Mouse (Mus musculus): Measurements from ENCODE around the gene Trmo. TPM values are rescaled to one million over a fixed set of nuclear protein-coding genes. Genes with fewer than 3 reads are reported as not detected.

The Trmo gene
- 8.7 and 9.7 TPM in 2 replicates for polyA plus RNA-seq (2015; fragmentation: Nextera tagmentation; extraction: Ambion mirVana)

DNA sequence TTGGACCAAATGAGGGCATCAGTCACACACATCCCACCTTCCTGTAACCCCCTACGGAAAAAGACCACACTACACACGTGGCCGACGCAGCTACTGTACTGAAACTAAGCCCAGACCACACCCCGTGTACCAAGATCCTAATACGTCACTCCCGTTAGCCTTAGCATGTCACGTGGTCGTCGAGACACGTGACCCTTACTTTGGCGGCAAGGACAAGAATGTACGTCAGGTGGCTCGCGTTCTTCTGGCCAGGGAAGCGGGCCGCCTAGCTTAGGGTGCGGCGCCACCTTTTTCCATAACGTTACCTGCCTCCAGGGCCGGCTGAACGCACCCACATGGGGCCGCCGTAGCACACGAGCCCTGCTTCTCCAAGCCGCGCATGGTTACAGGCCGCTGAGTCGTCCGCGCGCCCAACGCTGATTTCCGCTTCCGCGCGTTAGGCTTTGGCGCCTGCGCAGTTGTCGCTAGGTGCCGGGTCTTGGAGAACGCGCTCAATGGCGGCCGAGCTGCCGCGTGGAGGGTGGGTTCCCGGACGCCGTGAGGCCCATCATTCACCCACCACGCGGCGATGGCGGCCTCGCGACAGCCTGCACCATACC is at the start of gene Trmo:
Gene Trmo, minus strand, starts transcription at position 425 of the 599 bp plus-strand sequence.
- WGBS (ENCODE audit: insufficient replicate concordance): 0% methylated on average over 56 of the region's 56 CpGs
- ATAC-seq (ENCODE audit: low read depth) (peak; percentile 86), DNase-seq (peak; percentile 92)
- peak within 1 kb of the TSS; percentile 62 for H3K4me3 ChIP-seq (replicated peaks)
- no peaks in the 10 kb centered on the region for H3K9me3 ChIP-seq (replicated peaks)
- peaks cover 70% of the 10 kb centered on the region for H3K36me3 ChIP-seq
- peak within 1 kb of the TSS; percentile 80 for H3K9ac ChIP-seq
- no peaks in the 10 kb centered on the region for H3K27me3 ChIP-seq
- peak within 1 kb of the TSS; percentile 77 for H3K4me2 ChIP-seq
- peaks cover 59% of the 10 kb centered on the region for H3K4me1 ChIP-seq (replicated peaks)
- H3K27ac ChIP-seq: peak within 1 kb of the TSS; percentile 94

DNA sequence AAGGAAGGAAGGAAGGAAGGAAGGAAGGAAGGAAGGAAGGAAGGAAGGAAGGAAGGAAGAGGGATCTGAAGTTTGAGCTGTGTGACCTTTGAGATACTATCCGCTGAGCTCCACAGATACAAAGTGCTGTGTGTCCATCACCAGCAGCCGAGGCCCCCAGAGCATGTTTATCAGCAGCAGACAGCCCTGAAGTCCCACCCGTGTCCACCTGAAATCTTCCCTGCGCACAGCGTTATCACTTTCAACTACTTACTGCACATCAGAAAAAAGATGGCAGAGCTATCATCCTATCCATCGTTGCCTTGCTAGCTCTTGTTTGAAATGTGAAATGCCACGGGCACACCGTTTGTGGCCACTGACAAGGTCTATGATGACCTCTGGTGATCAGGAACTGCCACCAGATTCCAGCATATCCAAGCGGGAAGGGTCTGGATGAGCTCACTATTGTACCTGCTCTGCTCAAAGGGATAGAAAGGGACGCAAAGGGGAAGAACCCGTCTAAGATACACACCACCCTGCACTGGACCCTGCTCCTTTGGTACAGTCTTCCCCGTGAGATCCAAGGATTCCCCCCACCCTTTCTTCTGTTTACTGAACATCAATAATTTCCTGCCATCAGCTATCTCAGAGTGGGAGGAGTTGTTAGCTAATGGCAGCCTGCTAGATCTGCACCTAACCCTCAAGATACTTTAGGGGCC is 43.3 kb upstream of the Trmo start:
- no peaks in the 10 kb centered on the region for H3K36me3 ChIP-seq
- peak overlapping the region; percentile 98 for H3K27ac ChIP-seq
- H3K27me3 ChIP-seq: peaks cover 4% of the 10 kb centered on the region; the same call in 1 of the 2 replicates
- peak overlapping the region; percentile 71 for H3K9ac ChIP-seq
- 21% methylated on average over 12 of the region's 12 CpGs for WGBS (ENCODE audit: insufficient replicate concordance)
- no peaks in the 10 kb centered on the region for H3K9me3 ChIP-seq (replicated peaks)
- ATAC-seq (ENCODE audit: low read depth) (peak; percentile 99), DNase-seq (peak; percentile 88)
- peak overlapping the region; percentile 37 for H3K4me3 ChIP-seq (replicated peaks)
- H3K4me1 ChIP-seq (replicated peaks): peaks cover 72% of the 10 kb centered on the region
- H3K4me2 ChIP-seq: peak overlapping the region; percentile 58

DNA sequence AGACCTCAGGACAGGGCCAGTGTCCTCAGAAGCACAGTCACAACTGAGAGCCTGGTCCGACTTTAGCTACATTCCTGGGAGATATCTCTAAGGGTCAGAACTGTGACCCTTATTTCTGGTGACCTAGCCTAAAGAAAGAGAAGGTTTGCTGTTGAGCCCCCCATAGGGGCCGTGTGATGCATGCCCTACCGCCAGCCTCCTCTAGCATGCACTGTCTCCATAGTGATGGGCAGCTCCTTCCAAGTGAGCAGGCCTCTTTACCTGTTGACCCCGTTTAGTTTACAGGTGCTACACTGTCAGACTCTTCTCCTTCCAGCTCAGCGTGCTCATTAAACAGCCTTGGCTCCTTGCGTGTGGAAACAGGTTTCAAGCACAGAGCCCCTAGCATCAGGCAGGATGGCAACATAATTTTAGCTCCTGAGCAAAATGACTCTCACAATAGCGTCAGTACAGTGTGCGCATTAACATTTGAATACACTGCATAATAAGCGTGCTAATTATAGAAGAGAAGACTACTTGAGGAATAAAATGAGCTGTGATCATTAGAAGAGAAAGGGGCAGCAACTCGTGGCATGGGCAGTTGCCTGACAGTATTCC is 39.8 kb upstream of the Trmo start:
- Histone ChIP-seq H3K4me3 (replicated peaks) (no peak overlapping the region), H3K27me3 (peaks cover 4% of the 10 kb centered on the region; the same call in 1 of the 2 replicates), H3K4me2 (no peak overlapping the region), H3K27ac (peak overlapping the region; percentile 98), H3K4me1 (replicated peaks) (peaks cover 43% of the 10 kb centered on the region), H3K9me3 (replicated peaks) (no peaks in the 10 kb centered on the region), H3K36me3 (no peaks in the 10 kb centered on the region), H3K9ac (peak overlapping the region; percentile 7; the same call in 1 of the 2 replicates)
- ATAC-seq (ENCODE audit: low read depth): no peak
- DNase-seq: no peak
- WGBS (ENCODE audit: insufficient replicate concordance): 72% methylated on average over 10 of the region's 10 CpGs

DNA sequence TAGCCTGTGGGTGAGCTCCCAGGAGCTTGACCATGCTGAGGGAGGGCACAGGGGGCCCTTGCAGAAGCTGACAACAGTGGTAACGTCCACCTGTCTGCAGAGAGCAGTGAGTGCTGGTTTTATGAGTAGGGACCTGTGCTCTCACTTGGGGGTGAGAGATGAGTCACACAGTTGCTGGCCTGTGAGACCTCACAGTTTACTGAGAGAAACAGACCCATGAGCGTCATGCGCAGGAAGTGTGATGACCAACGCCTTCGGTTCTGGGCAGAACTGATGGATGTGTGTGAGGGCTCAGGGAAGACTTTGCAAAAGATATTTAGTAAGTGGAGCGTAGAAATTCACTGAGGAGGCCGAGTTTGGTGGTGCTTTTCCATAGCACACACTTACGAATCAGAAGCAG is 33.4 kb upstream of the Trmo start:
- ATAC-seq (ENCODE audit: low read depth) (no peak), DNase-seq (no peak)
- no peak overlapping the region for H3K4me2 ChIP-seq
- peaks cover 37% of the 10 kb centered on the region for H3K4me1 ChIP-seq (replicated peaks)
- H3K4me3 ChIP-seq (replicated peaks): no peak overlapping the region
- 62% methylated on average over 8 of the region's 8 CpGs for WGBS (ENCODE audit: insufficient replicate concordance)
- no peaks in the 10 kb centered on the region for H3K36me3 ChIP-seq
- H3K9ac ChIP-seq: peak overlapping the region; percentile 47
- H3K27ac ChIP-seq: peak overlapping the region; percentile 56; the same call in 1 of the 2 replicates
- no peaks in the 10 kb centered on the region for H3K9me3 ChIP-seq (replicated peaks)
- H3K27me3 ChIP-seq: no peaks in the 10 kb centered on the region

DNA sequence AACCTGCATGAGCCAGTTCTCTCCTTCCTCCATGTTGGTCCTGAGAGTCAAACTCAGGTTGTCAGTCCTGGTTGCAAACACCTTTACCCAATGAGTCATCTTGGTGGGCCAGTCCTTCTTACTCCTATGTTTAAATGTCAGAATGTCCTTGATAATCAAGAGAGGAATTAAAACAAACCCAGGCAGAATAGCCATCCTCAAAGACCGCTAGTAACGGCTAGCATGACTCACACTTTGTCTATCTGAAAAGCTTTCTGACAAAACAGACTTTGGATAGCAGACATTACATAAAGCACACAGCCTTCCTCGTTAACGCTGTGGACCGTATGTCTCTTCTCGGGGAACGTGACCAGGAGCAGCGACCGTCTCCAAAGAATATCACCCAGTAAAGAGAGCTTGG is 29.6 kb upstream of the Trmo start:
- Histone ChIP-seq H3K27me3 (no peaks in the 10 kb centered on the region), H3K4me3 (replicated peaks) (no peak overlapping the region), H3K9ac (0 out of 2 replicates have a peak overlapping the region, but pooled peaks have one; percentile 4), H3K36me3 (no peaks in the 10 kb centered on the region), H3K9me3 (replicated peaks) (no peaks in the 10 kb centered on the region), H3K4me1 (replicated peaks) (peaks cover 58% of the 10 kb centered on the region), H3K4me2 (no peak overlapping the region), H3K27ac (peak overlapping the region; percentile 30)
- DNase-seq: no peak
- 88% methylated on average over 9 of the region's 9 CpGs for WGBS (ENCODE audit: insufficient replicate concordance)
- no peak for ATAC-seq (ENCODE audit: low read depth)

DNA sequence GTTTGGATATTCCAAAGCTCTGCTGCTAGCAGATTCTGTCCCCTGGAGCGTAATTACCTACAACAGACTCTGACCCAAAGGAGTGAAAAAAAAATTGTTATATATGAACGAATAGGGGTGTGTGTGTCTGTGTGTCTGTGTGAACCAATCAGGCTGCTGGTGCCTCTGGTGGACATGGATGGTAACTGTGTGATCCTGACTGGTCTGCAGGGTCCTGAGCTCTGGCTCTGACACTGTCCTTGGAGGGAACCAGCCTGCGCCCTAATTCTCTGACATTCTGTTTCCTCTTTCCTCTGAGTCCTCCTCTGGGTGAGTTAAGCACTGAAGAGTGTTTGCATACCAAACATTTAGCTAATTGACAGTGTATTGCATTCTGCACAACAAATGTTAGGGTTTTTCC is 28.3 kb upstream of the Trmo start:
- Histone ChIP-seq H3K9me3 (replicated peaks) (no peaks in the 10 kb centered on the region), H3K27me3 (no peaks in the 10 kb centered on the region), H3K36me3 (no peaks in the 10 kb centered on the region), H3K4me2 (no peak overlapping the region), H3K27ac (peak overlapping the region; percentile 100), H3K9ac (peak overlapping the region; percentile 26; the same call in 1 of the 2 replicates), H3K4me1 (replicated peaks) (peaks cover 69% of the 10 kb centered on the region), H3K4me3 (replicated peaks) (no peak overlapping the region)
- 52% methylated on average over 3 of the region's 3 CpGs for WGBS (ENCODE audit: insufficient replicate concordance)
- DNase-seq: no peak
- ATAC-seq (ENCODE audit: low read depth): peak; percentile 84

DNA sequence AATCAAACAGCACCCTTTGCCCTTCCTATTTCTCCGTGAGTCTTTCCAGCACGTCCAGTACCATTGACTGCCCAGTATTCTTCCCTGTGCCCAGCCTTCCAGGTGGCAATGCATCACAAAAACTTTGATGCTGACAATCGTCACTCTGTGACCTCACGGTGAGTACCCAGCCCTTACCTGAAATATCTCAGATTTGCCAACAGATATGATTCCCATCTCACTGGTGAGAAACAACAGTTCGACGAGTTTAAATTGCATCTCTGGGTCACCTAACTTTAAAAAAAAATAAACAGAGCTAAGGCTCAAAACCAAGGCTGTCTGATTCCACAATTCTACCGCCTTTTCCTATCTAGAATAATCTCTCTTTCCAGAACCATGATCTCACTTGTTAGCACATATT is 24.2 kb upstream of the Trmo start, which contains the start of gene Hemgn:
Gene Hemgn, minus strand, starts transcription at position 101 of the 400 bp plus-strand sequence.
- WGBS (ENCODE audit: insufficient replicate concordance): 79% methylated on average over 7 of the region's 7 CpGs
- DNase-seq: no peak
- Histone ChIP-seq H3K27me3 (no peaks in the 10 kb centered on the region), H3K27ac (peak within 1 kb of the TSS; percentile 100), H3K4me1 (replicated peaks) (peaks cover 82% of the 10 kb centered on the region), H3K9ac (peak within 1 kb of the TSS; percentile 62), H3K36me3 (no peaks in the 10 kb centered on the region), H3K4me2 (peak within 1 kb of the TSS; percentile 34), H3K9me3 (replicated peaks) (no peaks in the 10 kb centered on the region), H3K4me3 (replicated peaks) (0 out of 2 replicates have a peak within 1 kb of the TSS, but pooled peaks have one; percentile 12)
- no peak for ATAC-seq (ENCODE audit: low read depth)

DNA sequence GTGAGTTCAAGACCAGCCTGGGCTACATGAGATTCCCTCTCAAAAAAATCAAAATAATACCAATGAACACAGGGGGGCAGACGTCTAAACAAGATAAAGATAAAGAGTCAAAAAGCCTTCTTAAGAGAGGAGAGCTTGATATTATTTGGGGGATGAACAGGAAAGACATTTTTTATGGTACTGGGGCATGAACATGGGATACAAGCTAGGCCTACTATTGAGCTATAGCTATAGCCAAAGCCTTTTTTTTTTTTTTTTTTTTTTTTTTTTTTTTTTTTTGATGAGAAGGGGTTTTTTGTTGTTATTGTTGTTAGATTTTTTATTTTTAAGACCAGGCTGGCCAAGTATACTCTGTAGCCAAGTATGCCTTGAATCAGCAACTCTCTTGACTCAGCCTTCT is 22.9 kb upstream of the Trmo start:
- Histone ChIP-seq H3K27me3 (no peaks in the 10 kb centered on the region), H3K27ac (peak overlapping the region; percentile 100), H3K4me1 (replicated peaks) (peaks cover 82% of the 10 kb centered on the region), H3K9ac (peak overlapping the region; percentile 84), H3K36me3 (no peaks in the 10 kb centered on the region), H3K4me3 (replicated peaks) (no peak overlapping the region), H3K4me2 (peak overlapping the region; percentile 72; the same call in 1 of the 2 replicates), H3K9me3 (replicated peaks) (no peaks in the 10 kb centered on the region)
- DNase-seq (no peak), ATAC-seq (ENCODE audit: low read depth) (no peak)
- 15% methylated on average over 1 of the region's 1 CpGs for WGBS (ENCODE audit: insufficient replicate concordance)

DNA sequence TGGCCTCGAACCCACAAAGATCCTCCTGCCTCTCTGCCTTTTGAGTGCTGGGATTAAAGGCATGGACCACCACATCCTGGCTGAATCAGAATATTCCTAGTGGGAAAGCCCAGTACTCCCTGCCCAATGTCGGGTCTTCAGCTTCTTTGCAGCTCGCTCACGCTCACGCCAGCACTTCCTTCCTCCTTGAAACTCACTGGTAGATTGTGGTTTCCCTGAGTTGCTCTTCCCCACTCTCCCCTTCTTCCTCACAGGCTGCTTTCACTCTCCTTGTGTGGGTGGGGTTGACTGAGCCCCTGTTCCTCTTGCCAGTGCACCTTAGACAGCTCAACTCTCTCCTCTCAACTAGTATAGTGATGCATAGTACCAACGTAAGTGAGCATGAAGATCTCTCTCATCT is 22.3 kb upstream of the Trmo start:
- Histone ChIP-seq H3K4me2 (peak overlapping the region; percentile 72), H3K27ac (peak overlapping the region; percentile 100), H3K27me3 (no peaks in the 10 kb centered on the region), H3K9ac (peak overlapping the region; percentile 84), H3K9me3 (replicated peaks) (no peaks in the 10 kb centered on the region), H3K4me3 (replicated peaks) (0 out of 2 replicates have a peak overlapping the region, but pooled peaks have one; percentile 42), H3K36me3 (no peaks in the 10 kb centered on the region), H3K4me1 (replicated peaks) (peaks cover 85% of the 10 kb centered on the region)
- no peak for ATAC-seq (ENCODE audit: low read depth)
- DNase-seq: no peak
- WGBS (ENCODE audit: insufficient replicate concordance): 29% methylated on average over 6 of the region's 6 CpGs

DNA sequence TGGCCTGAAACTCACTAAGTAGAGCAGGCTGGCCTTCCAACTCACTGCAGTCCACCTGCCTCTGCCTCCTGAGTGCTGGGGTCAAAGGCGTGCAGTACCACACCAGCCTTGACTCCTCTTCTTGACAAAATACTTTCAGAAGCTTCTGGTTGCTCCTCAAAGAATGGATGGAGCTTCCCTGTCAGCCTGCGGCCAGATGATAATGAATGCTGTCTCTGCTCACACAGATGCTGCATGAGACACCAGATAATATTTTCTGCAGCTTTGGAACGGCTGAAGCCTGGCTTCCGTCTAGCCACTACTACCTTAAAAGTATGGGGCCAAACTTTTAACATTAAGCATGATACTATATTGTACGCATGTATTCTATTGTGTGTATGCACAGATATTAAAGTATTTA is 21.4 kb upstream of the Trmo start:
- Histone ChIP-seq H3K9me3 (replicated peaks) (no peaks in the 10 kb centered on the region), H3K27me3 (no peaks in the 10 kb centered on the region), H3K27ac (peak overlapping the region; percentile 100), H3K4me3 (replicated peaks) (peak overlapping the region; percentile 42), H3K36me3 (no peaks in the 10 kb centered on the region), H3K9ac (peak overlapping the region; percentile 84), H3K4me2 (peak overlapping the region; percentile 72), H3K4me1 (replicated peaks) (peaks cover 93% of the 10 kb centered on the region)
- 17% methylated on average over 5 of the region's 5 CpGs for WGBS (ENCODE audit: insufficient replicate concordance)
- DNase-seq (peak; percentile 82), ATAC-seq (ENCODE audit: low read depth) (peak; percentile 71)

All from liver, embryonic 13.5 days (tissue).